Mouse (Mus musculus): ENCODE data around the gene Gfi1b. TPM values are rescaled to one million over a fixed set of nuclear protein-coding genes. Genes with fewer than 3 reads are reported as not detected.

The Gfi1b gene
- polyA plus RNA-seq, 1 experiment from 2014 or later, result 0.84 TPM

DNA sequence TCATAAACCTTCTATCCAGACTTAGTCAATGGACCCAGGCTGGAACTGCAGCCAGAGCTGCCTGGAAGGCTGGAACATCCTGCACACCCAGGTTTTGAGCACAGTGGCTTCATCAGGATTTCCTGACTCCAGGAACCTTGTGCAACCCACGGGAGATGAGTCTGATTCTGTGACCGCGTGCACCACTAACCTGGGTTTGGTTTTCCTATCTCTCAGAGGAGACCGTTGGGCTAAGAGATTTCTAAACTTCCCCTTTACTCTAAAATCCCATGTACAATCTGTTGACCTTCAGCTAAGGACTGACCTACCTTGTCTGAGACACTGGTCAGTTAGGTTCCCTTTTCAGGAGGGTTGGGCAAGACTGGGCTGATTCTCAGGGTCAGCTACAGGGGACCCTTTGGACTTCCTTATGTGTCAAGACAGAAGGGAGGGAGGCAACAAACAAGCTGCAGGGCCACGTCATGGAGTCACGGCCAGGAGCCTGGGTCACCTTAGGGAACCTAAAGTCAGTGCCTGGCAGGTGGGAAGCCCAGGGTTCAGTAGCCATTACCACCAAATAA is 2.9 kb downstream of the Gfi1b start:
- Histone ChIP-seq H3K27ac (ENCODE audit: low read length) (no peak overlapping the region), H3K4me3 (ENCODE audit: low read length) (no peak overlapping the region), H3K9me3 (replicated peaks; ENCODE audit: control insufficient read depth, low read length) (no peaks in the 10 kb centered on the region), H3K36me3 (ENCODE audit: control insufficient read depth, insufficient read depth) (no peaks in the 10 kb centered on the region), H3K4me1 (ENCODE audit: control insufficient read depth, insufficient read depth, low read length) (peaks cover 5% of the 10 kb centered on the region; the same call in 1 of the 2 replicates), H3K9ac (ENCODE audit: low read length) (no peak overlapping the region), H3K27me3 (ENCODE audit: control insufficient read depth, insufficient read depth, low read length) (peaks cover 18% of the 10 kb centered on the region), H3K4me2 (ENCODE audit: low read depth, low read length) (no peak overlapping the region)
- ATAC-seq (replicated peaks; ENCODE audit: extremely low read depth, insufficient read depth, low FRiP score), result no peak
- 75% methylated on average over 6 of the region's 6 CpGs for WGBS

DNA sequence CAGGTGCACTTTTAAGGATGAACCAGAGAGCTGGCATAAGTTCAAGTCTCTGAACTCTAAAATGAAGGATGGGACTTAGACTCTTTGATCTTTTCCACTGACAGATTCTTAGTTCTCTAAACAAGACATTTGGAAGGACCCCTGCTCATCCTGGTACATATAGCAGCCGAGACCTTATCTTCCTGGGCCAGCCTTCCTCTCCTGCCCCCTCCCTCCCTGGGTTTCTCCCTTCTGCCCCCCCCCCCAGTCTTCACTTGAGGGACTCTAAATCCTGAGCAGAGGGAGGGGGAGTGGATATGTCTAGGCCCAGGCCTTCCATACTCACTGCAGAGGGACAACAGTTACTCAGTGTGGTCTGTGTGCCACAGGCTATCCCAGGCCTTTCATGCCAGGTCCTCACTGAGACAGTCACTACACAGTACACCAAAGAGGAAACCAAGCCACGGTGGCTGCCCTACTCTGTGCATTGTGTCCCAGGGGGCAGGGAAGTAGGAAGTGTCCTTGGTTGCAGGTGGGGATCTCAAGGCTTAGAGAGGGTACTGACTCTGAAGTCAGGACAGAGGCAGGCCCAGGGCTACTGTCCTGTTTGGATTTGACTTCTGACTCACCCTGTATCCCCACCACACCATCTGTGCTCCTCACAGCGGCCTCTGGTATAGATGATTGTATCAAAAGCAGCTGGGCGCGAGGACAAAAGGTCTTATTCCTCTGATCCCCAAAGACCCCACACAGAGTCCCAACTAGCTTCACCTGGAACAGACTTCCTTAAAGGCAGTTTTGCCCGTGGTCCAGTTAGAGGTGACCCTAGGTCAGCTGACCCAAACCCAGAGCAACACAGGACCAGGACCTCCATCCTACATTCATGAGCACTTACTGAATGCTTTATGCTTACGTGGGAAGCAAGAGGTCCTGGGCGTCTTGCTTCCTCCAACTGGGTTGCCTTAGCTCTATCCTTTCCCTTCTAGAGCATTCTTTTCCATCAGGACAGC is 4.0 kb downstream of the Gfi1b start:
- Histone ChIP-seq H3K4me3 (ENCODE audit: low read length) (no peak overlapping the region), H3K27ac (ENCODE audit: low read length) (no peak overlapping the region), H3K4me1 (ENCODE audit: control insufficient read depth, insufficient read depth, low read length) (peaks cover 5% of the 10 kb centered on the region; the same call in 1 of the 2 replicates), H3K36me3 (ENCODE audit: control insufficient read depth, insufficient read depth) (no peaks in the 10 kb centered on the region), H3K9me3 (replicated peaks; ENCODE audit: control insufficient read depth, low read length) (no peaks in the 10 kb centered on the region), H3K4me2 (ENCODE audit: low read depth, low read length) (no peak overlapping the region), H3K27me3 (ENCODE audit: control insufficient read depth, insufficient read depth, low read length) (peaks cover 16% of the 10 kb centered on the region), H3K9ac (ENCODE audit: low read length) (no peak overlapping the region)
- WGBS, result 73% methylated on average over 8 of the region's 8 CpGs
- ATAC-seq (replicated peaks; ENCODE audit: extremely low read depth, insufficient read depth, low FRiP score), result no peak

DNA sequence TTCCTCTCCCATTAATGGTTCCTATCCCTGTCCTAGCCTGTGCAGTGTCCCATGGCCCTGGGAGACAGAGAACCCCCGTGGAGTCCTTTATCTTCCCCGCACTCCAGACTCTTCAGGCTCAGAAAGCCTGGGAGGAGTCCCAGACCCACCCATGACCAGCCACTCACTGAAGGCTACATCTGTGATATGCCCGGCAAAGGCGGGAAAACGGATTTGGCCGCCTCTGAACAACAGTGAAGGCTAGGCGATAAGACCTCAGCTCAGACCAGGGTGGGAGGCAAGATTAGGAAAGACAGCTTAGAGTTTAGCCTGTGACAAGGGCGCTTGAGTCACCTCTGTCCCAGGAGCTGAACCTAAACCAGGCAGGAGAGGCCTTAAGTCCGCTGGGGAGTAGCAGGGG is 4.9 kb downstream of the Gfi1b start:
- Histone ChIP-seq H3K4me1 (ENCODE audit: control insufficient read depth, insufficient read depth, low read length) (peaks cover 5% of the 10 kb centered on the region; the same call in 1 of the 2 replicates), H3K27me3 (ENCODE audit: control insufficient read depth, insufficient read depth, low read length) (peaks cover 15% of the 10 kb centered on the region), H3K9ac (ENCODE audit: low read length) (no peak overlapping the region), H3K9me3 (replicated peaks; ENCODE audit: control insufficient read depth, low read length) (no peaks in the 10 kb centered on the region), H3K4me2 (ENCODE audit: low read depth, low read length) (peak overlapping the region; percentile 14), H3K27ac (ENCODE audit: low read length) (0 out of 2 replicates have a peak overlapping the region, but pooled peaks have one; percentile 17), H3K36me3 (ENCODE audit: control insufficient read depth, insufficient read depth) (no peaks in the 10 kb centered on the region), H3K4me3 (ENCODE audit: low read length) (no peak overlapping the region)
- 37% methylated on average over 9 of the region's 9 CpGs for WGBS
- ATAC-seq (replicated peaks; ENCODE audit: extremely low read depth, insufficient read depth, low FRiP score), result peak; percentile 30; the same call in 1 of the 2 replicates

DNA sequence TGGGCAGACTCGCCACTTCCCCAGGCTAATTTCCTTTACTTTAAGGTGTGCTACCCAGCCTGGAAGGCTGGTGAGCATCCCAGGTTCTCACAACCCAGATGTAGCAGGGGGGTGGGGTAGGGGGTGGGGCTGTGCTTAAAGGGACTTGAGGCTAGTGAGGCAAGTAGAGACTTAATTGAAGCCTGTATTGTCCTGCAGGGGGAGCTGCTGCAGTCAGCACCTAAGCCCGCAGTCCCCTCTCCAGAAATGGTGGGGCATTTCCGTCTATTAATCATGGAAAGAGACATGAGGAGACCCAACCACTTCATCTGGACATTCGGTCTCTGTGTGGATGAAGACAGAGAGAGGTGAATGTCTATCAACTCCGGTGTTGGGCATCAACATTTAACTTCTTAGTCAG is 5.4 kb downstream of the Gfi1b start:
- Histone ChIP-seq H3K4me1 (ENCODE audit: control insufficient read depth, insufficient read depth, low read length) (peaks cover 5% of the 10 kb centered on the region; the same call in 1 of the 2 replicates), H3K4me3 (ENCODE audit: low read length) (no peak overlapping the region), H3K9ac (ENCODE audit: low read length) (no peak overlapping the region), H3K27ac (ENCODE audit: low read length) (no peak overlapping the region), H3K9me3 (replicated peaks; ENCODE audit: control insufficient read depth, low read length) (no peaks in the 10 kb centered on the region), H3K27me3 (ENCODE audit: control insufficient read depth, insufficient read depth, low read length) (peaks cover 10% of the 10 kb centered on the region), H3K36me3 (ENCODE audit: control insufficient read depth, insufficient read depth) (no peaks in the 10 kb centered on the region), H3K4me2 (ENCODE audit: low read depth, low read length) (no peak overlapping the region)
- ATAC-seq (replicated peaks; ENCODE audit: extremely low read depth, insufficient read depth, low FRiP score), result no peak
- WGBS, result 52% methylated on average over 5 of the region's 5 CpGs

DNA sequence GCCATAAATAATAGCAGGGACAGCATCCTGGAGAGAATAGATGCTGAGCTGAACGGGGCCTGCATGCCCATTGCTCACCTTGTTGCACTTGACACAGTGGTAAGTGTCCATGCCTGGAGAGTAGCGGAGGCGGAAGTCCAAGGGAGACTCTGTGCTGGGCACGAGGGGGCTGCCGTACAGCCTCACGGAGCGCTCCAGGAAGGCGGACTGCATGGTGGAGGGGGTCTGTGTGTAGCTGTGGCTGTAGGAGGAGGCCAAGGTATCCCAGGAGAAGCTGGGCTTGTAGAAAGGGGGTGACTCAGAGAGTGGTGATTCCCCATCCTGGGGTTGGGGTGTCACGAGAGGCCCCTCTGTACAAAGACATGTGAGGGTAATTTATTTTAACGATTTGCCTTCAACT is 8.2 kb downstream of the Gfi1b start:
- H3K9me3 ChIP-seq (replicated peaks; ENCODE audit: control insufficient read depth, low read length), result no peaks in the 10 kb centered on the region
- no peak overlapping the region for H3K4me3 ChIP-seq (ENCODE audit: low read length)
- H3K4me1 ChIP-seq (ENCODE audit: control insufficient read depth, insufficient read depth, low read length), result peaks cover 5% of the 10 kb centered on the region; the same call in 1 of the 2 replicates
- no peak overlapping the region for H3K27ac ChIP-seq (ENCODE audit: low read length)
- H3K9ac ChIP-seq (ENCODE audit: low read length), result no peak overlapping the region
- no peaks in the 10 kb centered on the region for H3K36me3 ChIP-seq (ENCODE audit: control insufficient read depth, insufficient read depth)
- no peak for ATAC-seq (replicated peaks; ENCODE audit: extremely low read depth, insufficient read depth, low FRiP score)
- H3K27me3 ChIP-seq (ENCODE audit: control insufficient read depth, insufficient read depth, low read length), result no peaks in the 10 kb centered on the region
- 87% methylated on average over 10 of the region's 10 CpGs for WGBS
- no peak overlapping the region for H3K4me2 ChIP-seq (ENCODE audit: low read depth, low read length)

DNA sequence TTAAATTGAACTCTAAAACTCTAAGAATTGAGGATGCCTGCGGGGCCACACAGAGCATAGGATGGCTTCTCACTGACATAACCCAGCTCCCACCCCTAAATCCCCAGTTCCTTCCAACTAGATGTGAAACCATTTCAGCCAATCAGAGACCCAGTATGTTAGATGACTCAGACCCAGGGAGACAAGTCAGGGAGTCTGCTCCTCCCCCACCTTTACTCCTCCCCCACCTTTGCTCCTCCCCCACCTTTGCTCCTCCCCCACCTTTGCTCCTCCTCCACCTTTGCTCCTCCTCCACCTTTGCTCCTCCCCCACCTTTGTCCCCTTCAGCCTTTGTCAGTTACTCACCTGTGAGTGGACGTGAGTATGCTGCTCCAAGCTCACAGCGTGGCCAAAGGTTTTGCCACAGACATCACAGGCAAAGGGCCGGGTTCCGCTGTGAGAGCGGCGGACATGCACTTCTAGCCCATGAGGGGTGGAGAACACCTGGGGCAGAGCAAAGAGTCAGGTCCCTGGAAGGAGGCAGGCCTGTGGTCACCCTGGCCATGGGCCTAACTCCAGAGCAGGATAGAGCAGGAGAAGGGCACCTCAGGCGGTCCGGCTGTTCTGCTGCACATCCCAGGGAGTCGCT is 9.2 kb downstream of the Gfi1b start:
- H3K9ac ChIP-seq (ENCODE audit: low read length), result no peak overlapping the region
- no peak overlapping the region for H3K27ac ChIP-seq (ENCODE audit: low read length)
- WGBS, result 74% methylated on average over 10 of the region's 10 CpGs
- H3K9me3 ChIP-seq (replicated peaks; ENCODE audit: control insufficient read depth, low read length), result no peaks in the 10 kb centered on the region
- no peaks in the 10 kb centered on the region for H3K36me3 ChIP-seq (ENCODE audit: control insufficient read depth, insufficient read depth)
- H3K27me3 ChIP-seq (ENCODE audit: control insufficient read depth, insufficient read depth, low read length), result no peaks in the 10 kb centered on the region
- ATAC-seq (replicated peaks; ENCODE audit: extremely low read depth, insufficient read depth, low FRiP score), result no peak
- H3K4me1 ChIP-seq (ENCODE audit: control insufficient read depth, insufficient read depth, low read length), result peaks cover 5% of the 10 kb centered on the region; the same call in 1 of the 2 replicates
- H3K4me2 ChIP-seq (ENCODE audit: low read depth, low read length), result no peak overlapping the region
- H3K4me3 ChIP-seq (ENCODE audit: low read length), result no peak overlapping the region

DNA sequence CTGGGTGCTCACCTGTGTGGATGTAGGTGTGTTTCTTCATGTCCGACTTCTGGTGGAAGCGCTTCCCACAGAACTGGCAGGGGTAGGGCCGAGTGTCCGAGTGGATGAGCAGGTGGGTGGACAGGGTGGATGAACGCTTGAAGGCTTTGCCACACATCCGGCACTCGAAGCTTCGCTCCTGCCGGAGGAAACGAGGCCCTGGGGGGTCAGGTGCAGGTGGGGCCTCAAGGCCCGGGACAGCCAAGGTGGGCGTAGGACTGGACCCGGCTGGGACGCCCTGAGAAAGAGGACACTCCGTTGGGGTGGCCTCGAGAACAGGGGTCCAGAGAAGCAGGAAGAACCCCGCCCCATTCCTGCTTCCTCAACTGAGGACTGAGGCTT is 10.4 kb downstream of the Gfi1b start:
- ATAC-seq (replicated peaks; ENCODE audit: extremely low read depth, insufficient read depth, low FRiP score), result no peak
- H3K9me3 ChIP-seq (replicated peaks; ENCODE audit: control insufficient read depth, low read length), result no peaks in the 10 kb centered on the region
- no peak overlapping the region for H3K9ac ChIP-seq (ENCODE audit: low read length)
- H3K27me3 ChIP-seq (ENCODE audit: control insufficient read depth, insufficient read depth, low read length), result no peaks in the 10 kb centered on the region
- 85% methylated on average over 17 of the region's 17 CpGs for WGBS
- H3K36me3 ChIP-seq (ENCODE audit: control insufficient read depth, insufficient read depth), result no peaks in the 10 kb centered on the region
- no peak overlapping the region for H3K27ac ChIP-seq (ENCODE audit: low read length)
- no peaks in the 10 kb centered on the region for H3K4me1 ChIP-seq (ENCODE audit: control insufficient read depth, insufficient read depth, low read length)
- H3K4me2 ChIP-seq (ENCODE audit: low read depth, low read length), result no peak overlapping the region
- no peak overlapping the region for H3K4me3 ChIP-seq (ENCODE audit: low read length)

DNA sequence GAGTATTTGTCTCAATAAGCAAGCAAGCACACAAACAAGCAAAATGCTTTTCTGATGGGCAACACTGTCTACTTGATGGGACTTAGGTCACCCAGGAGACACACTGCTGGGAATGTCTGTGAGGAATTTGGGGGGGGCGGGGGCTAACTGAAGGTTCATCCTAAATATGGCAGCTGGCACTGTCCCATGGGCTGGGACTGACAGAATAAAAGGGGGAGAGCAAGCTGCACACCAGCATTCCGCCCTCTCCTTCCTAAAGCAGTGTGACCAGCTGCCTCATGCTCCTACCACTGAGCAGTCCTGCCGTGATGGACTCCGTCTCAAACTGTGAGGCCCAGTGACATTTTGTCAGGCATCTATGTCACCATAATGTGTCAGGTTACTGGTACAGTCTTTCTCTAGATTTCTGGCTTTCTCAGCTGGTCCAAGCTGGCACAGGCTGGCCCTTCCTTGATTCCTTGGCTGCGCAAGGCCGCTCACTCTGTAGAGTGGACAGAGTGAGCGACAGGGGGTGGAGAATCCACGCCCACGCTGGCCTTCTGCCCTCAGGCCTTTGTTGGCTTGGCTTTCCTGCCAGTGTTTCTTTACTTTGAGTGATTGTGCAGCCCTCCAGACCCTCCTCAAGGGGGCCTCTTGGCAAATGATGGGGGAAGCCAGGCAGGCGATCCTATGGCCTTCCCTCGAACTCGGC is 10.9 kb downstream of the Gfi1b start:
- ATAC-seq (replicated peaks; ENCODE audit: extremely low read depth, insufficient read depth, low FRiP score), result no peak
- no peaks in the 10 kb centered on the region for H3K9me3 ChIP-seq (replicated peaks; ENCODE audit: control insufficient read depth, low read length)
- no peaks in the 10 kb centered on the region for H3K27me3 ChIP-seq (ENCODE audit: control insufficient read depth, insufficient read depth, low read length)
- no peaks in the 10 kb centered on the region for H3K36me3 ChIP-seq (ENCODE audit: control insufficient read depth, insufficient read depth)
- H3K4me3 ChIP-seq (ENCODE audit: low read length), result no peak overlapping the region
- no peaks in the 10 kb centered on the region for H3K4me1 ChIP-seq (ENCODE audit: control insufficient read depth, insufficient read depth, low read length)
- H3K4me2 ChIP-seq (ENCODE audit: low read depth, low read length), result no peak overlapping the region
- H3K9ac ChIP-seq (ENCODE audit: low read length), result no peak overlapping the region
- WGBS, result 76% methylated on average over 12 of the region's 12 CpGs
- no peak overlapping the region for H3K27ac ChIP-seq (ENCODE audit: low read length)
